Comparison of ENCODE assay signal across 16 mouse cellular contexts in genomic region chr14:40953381-40953780, GRCm38 (mm10). TPM values are rescaled to one million over a fixed set of nuclear protein-coding genes. Genes with fewer than 3 reads are reported as not detected.
DNase-seq lines count a peak whose midpoint lies in the region; ATAC-seq lines count a peak whose summit lies in the region.
"Had no signal": no experiment of that assay in that cellular context is flagged by ENCODE, and none has a peak within 500 bp of the region (broad histone marks: within the 10 kb centered on the region; RNA-seq: fewer than 3 reads in every experiment).

No protein-coding gene starts in this region.

- 76% methylated on average over 5 of the region's 5 CpGs for WGBS in forebrain, embryonic 10.5 days
- WGBS in forebrain, embryonic 11.5 days: 82% methylated on average over 5 of the region's 5 CpGs
- WGBS in liver, embryonic 13.5 days (ENCODE audit: insufficient replicate concordance): 72% methylated on average over 5 of the region's 5 CpGs
- WGBS in liver, embryonic 11.5 days: 70% methylated on average over 5 of the region's 5 CpGs
- WGBS in forebrain, embryonic 13.5 days: 74% methylated on average over 5 of the region's 5 CpGs

- no peak for DNase-seq in forebrain, embryonic 10.5 days (ENCODE audit: extremely low spot score, low spot score)
- no peak for DNase-seq in forebrain, embryonic 11.5 days (ENCODE audit: low spot score)
- no peak for DNase-seq in liver, embryonic 13.5 days
- DNase-seq in liver, embryonic 11.5 days (ENCODE audit: low spot score): no peak
- peak; percentile 73 for DNase-seq in A20 (ENCODE audit: low read depth, low spot score)
- DNase-seq in heart, postnatal 4 days: no peak
- no peak for DNase-seq in left cerebral cortex, postnatal 4 days
- DNase-seq: cerebellum, postnatal 36 days; gastrocnemius, postnatal 36 days; kidney, postnatal 10 days; lung, postnatal 36 days; midbrain, embryonic 14.5 days had no signal

- H3K27ac ChIP-seq in forebrain, embryonic 10.5 days: peak overlapping the region; percentile 63
- no peak overlapping the region for H3K27ac ChIP-seq in forebrain, embryonic 11.5 days (ENCODE audit: low read depth, low read length)
- H3K27ac ChIP-seq in liver, embryonic 13.5 days: 0 out of 2 replicates have a peak overlapping the region, but pooled peaks have one; percentile 14
- no peak overlapping the region for H3K27ac ChIP-seq in liver, embryonic 11.5 days (ENCODE audit: low read depth, low read length)
- H3K27ac ChIP-seq in forebrain, embryonic 13.5 days: peak overlapping the region; percentile 72
- H3K27ac ChIP-seq: embryonic facial prominence, embryonic 13.5 days; heart, embryonic 10.5 days had no signal

- no peaks in the 10 kb centered on the region for H3K27me3 ChIP-seq in forebrain, embryonic 10.5 days (ENCODE audit: poor library complexity, severe bottlenecking)
- no peaks in the 10 kb centered on the region for H3K27me3 ChIP-seq in forebrain, embryonic 11.5 days (ENCODE audit: control insufficient read depth, insufficient read depth, low read length)
- H3K27me3 ChIP-seq in liver, embryonic 13.5 days: no peaks in the 10 kb centered on the region
- H3K27me3 ChIP-seq in liver, embryonic 11.5 days (replicated peaks; ENCODE audit: control insufficient read depth, insufficient read depth, low read length): no peaks in the 10 kb centered on the region
- H3K27me3 ChIP-seq in forebrain, embryonic 13.5 days: no peaks in the 10 kb centered on the region
- H3K27me3 ChIP-seq: embryonic facial prominence, embryonic 13.5 days; Patski had no signal

- H3K4me2 ChIP-seq in forebrain, embryonic 11.5 days (ENCODE audit: low read depth, low read length, severe bottlenecking): no peak overlapping the region
- H3K4me2 ChIP-seq in liver, embryonic 13.5 days: no peak overlapping the region
- no peak overlapping the region for H3K4me2 ChIP-seq in liver, embryonic 11.5 days
- H3K4me2 ChIP-seq in forebrain, embryonic 13.5 days: no peak overlapping the region
- H3K4me2 ChIP-seq: embryonic facial prominence, embryonic 13.5 days had no signal

- ATAC-seq in forebrain, embryonic 11.5 days (replicated peaks; ENCODE audit: low FRiP score): no peak
- no peak for ATAC-seq in liver, embryonic 13.5 days (ENCODE audit: low read depth)
- no peak for ATAC-seq in liver, embryonic 11.5 days (replicated peaks; ENCODE audit: low FRiP score)
- ATAC-seq in forebrain, embryonic 13.5 days: no peak
- ATAC-seq: Patski had no signal

- H3K4me1 ChIP-seq in forebrain, embryonic 10.5 days: peaks cover 95% of the 10 kb centered on the region
- H3K4me1 ChIP-seq in forebrain, embryonic 11.5 days (replicated peaks; ENCODE audit: control insufficient read depth, insufficient read depth, low read length): peaks cover 35% of the 10 kb centered on the region
- H3K4me1 ChIP-seq in liver, embryonic 13.5 days (replicated peaks): peaks cover 99% of the 10 kb centered on the region
- H3K4me1 ChIP-seq in liver, embryonic 11.5 days (replicated peaks; ENCODE audit: control insufficient read depth, insufficient read depth, low read length): peaks cover 91% of the 10 kb centered on the region
- H3K4me1 ChIP-seq in forebrain, embryonic 13.5 days: peaks cover 88% of the 10 kb centered on the region

- intact Hi-C loops in left cerebral cortex, postnatal 4 days (cut with DNase I): no loop called here

- H3K9ac ChIP-seq in forebrain, embryonic 11.5 days (ENCODE audit: low read length): no peak overlapping the region
- H3K9ac ChIP-seq in liver, embryonic 13.5 days: no peak overlapping the region
- no peak overlapping the region for H3K9ac ChIP-seq in liver, embryonic 11.5 days (ENCODE audit: low read depth, low read length)
- no peak overlapping the region for H3K9ac ChIP-seq in forebrain, embryonic 13.5 days
- H3K9ac ChIP-seq: embryonic facial prominence, embryonic 13.5 days had no signal

- H3K36me3 ChIP-seq in forebrain, embryonic 10.5 days (replicated peaks): peaks cover 16% of the 10 kb centered on the region
- H3K36me3 ChIP-seq in forebrain, embryonic 11.5 days (ENCODE audit: control insufficient read depth, insufficient read depth, low read length): no peaks in the 10 kb centered on the region
- peaks cover 11% of the 10 kb centered on the region for H3K36me3 ChIP-seq in liver, embryonic 13.5 days
- no peaks in the 10 kb centered on the region for H3K36me3 ChIP-seq in liver, embryonic 11.5 days (ENCODE audit: control insufficient read depth, insufficient read depth, low read length)
- H3K36me3 ChIP-seq in forebrain, embryonic 13.5 days (ENCODE audit: poor library complexity, severe bottlenecking): no peaks in the 10 kb centered on the region
- H3K36me3 ChIP-seq: embryonic facial prominence, embryonic 13.5 days; heart, embryonic 10.5 days had no signal

- no peaks in the 10 kb centered on the region for H3K9me3 ChIP-seq in forebrain, embryonic 10.5 days
- H3K9me3 ChIP-seq in forebrain, embryonic 11.5 days (ENCODE audit: control insufficient read depth, low read length): no peaks in the 10 kb centered on the region
- H3K9me3 ChIP-seq in liver, embryonic 13.5 days (replicated peaks): no peaks in the 10 kb centered on the region
- H3K9me3 ChIP-seq in liver, embryonic 11.5 days (ENCODE audit: control insufficient read depth, low read length): no peaks in the 10 kb centered on the region
- H3K9me3 ChIP-seq in forebrain, embryonic 13.5 days (replicated peaks): no peaks in the 10 kb centered on the region
- H3K9me3 ChIP-seq: embryonic facial prominence, embryonic 13.5 days; heart, embryonic 10.5 days had no signal

- H3K4me3 ChIP-seq in forebrain, embryonic 10.5 days: no peak overlapping the region
- H3K4me3 ChIP-seq in forebrain, embryonic 11.5 days (ENCODE audit: low read depth, low read length): no peak overlapping the region
- H3K4me3 ChIP-seq in liver, embryonic 13.5 days (replicated peaks): no peak overlapping the region
- H3K4me3 ChIP-seq in liver, embryonic 11.5 days (ENCODE audit: low read depth, low read length): no peak overlapping the region
- H3K4me3 ChIP-seq in forebrain, embryonic 13.5 days: no peak overlapping the region
- H3K4me3 ChIP-seq: embryonic facial prominence, embryonic 13.5 days; heart, embryonic 10.5 days had no signal

RNA-seq across cellular contexts. Expression of gene Tspan14, which starts 13.2 kb away (rescaled TPM):
- polyA plus RNA-seq in forebrain, embryonic 10.5 days (2016; fragmentation: Nextera tagmentation; extraction: Ambion mirVana): 89.3 and 93.9 TPM in 2 replicates
- polyA plus RNA-seq in forebrain, embryonic 11.5 days (2014; fragmentation: Nextera tagmentation; extraction: Ambion mirVana): 87.8 and 96.1 TPM in 2 replicates
- 32.9 and 37.5 TPM in 2 replicates for polyA plus RNA-seq in liver, embryonic 13.5 days (2015; fragmentation: Nextera tagmentation; extraction: Ambion mirVana)
- 65.3 and 68.1 TPM in 2 replicates for polyA plus RNA-seq in liver, embryonic 11.5 days (2014; fragmentation: Nextera tagmentation; extraction: Ambion mirVana)
- 84.1 and 88.2 TPM in 2 replicates for polyA plus RNA-seq in forebrain, embryonic 13.5 days (2015; fragmentation: Nextera tagmentation; extraction: Ambion mirVana)
- 10 to 100 TPM; 25.9 to 28.6 TPM for total RNA-seq in heart, postnatal 4 days (2021)
- total RNA-seq in left cerebral cortex, postnatal 4 days (2021): 10 to 100 TPM; 81.9 to 86.2 TPM

Comparison
In these comparisons a context has a peak if more than half of its experiments do, and no peak if none do; other contexts are left out.
1. H3K27ac ChIP-seq: peak in forebrain, embryonic 10.5 days (single experiment), liver, embryonic 13.5 days (single experiment) and forebrain, embryonic 13.5 days (single experiment); none in forebrain, embryonic 11.5 days (single experiment) and liver, embryonic 11.5 days (single experiment).